Mouse (Mus musculus) lung, adult 2 months (tissue): ENCODE data around the gene Snx7. TPM values are rescaled to one million over a fixed set of nuclear protein-coding genes. Genes with fewer than 3 reads are reported as not detected.

ENCODE experiments used
- DNase-seq: peaks from one replicate; pipeline ENCODE4 v3.0.0; 2022
- H3K4me1 ChIP-seq: fragments of 200-500 bp; 2 replicates; pipeline ENCODE4 v1.6.1; 2011; ENCODE audit warnings: low read length; ENCODE audit not compliant: control insufficient read depth, insufficient read depth
- H3K4me3 ChIP-seq: fragments of 200-500 bp; replicated peaks from 2 replicates; pipeline ENCODE3; 2011; ENCODE audit warnings: low read depth, mild to moderate bottlenecking, control low read depth, low read length; ENCODE audit errors: extremely low read depth
- CTCF ChIP-seq: fragments of 200-500 bp; IDR thresholded peaks from 2 replicates; pipeline ENCODE4 v1.5.1; 2011; ENCODE audit warnings: mild to moderate bottlenecking, low read length, control low read depth; ENCODE audit not compliant: insufficient read depth
- POLR2A ChIP-seq: fragments of 200-500 bp; IDR thresholded peaks from 2 replicates; pipeline ENCODE4 v1.6.1; 2011; ENCODE audit warnings: low read depth, mild to moderate bottlenecking, control low read depth, low read length, borderline replicate concordance; ENCODE audit errors: extremely low read depth
- WGBS: fragments of 180-500 bp; shearing (Covaris S2); methylation state at CpG from one replicate; pipeline ENCODE4 v1.1.7; 2018; 5-methylcytosine and 5-hydroxymethylcytosine counted together
- polyA plus RNA-seq: library from polyadenylated mRNA; depleted of rRNA; stranded (reverse); fragments of >200 nt; gene quantifications from 2 replicates; pipeline ENCODE4 v1.2.3, GENCODE M21; 2012; rRNA removed

Snx7 gene
- polyA plus RNA-seq: 22.3 and 22.5 TPM in 2 replicates

- peak; percentile 84 for DNase-seq
- peak; percentile 75; the same call in 1 of the 2 replicates for TF ChIP-seq POLR2A
- TF ChIP-seq CTCF: no peak
- H3K4me1 ChIP-seq: peaks cover 7% of the 10 kb centered on the region
- 1% methylated on average over 53 of the region's 53 CpGs for WGBS
- H3K4me3 ChIP-seq: peak within 1 kb of the TSS; percentile 100
Measured at GRCm38 (mm10) chr3:117868637-117869323, at the start of gene Snx7. Gene Snx7, minus strand, starts transcription at chr3:117868936.

- no peak for DNase-seq
- 41% methylated on average over 3 of the region's 3 CpGs for WGBS
- Histone ChIP-seq H3K4me3 (no peak overlapping the region), H3K4me1 (no peaks in the 10 kb centered on the region)
- TF ChIP-seq POLR2A (no peak), CTCF (no peak)
Measured at GRCm38 (mm10) chr3:117915420-117915819, 46.7 kb upstream of the Snx7 start.

DNA sequence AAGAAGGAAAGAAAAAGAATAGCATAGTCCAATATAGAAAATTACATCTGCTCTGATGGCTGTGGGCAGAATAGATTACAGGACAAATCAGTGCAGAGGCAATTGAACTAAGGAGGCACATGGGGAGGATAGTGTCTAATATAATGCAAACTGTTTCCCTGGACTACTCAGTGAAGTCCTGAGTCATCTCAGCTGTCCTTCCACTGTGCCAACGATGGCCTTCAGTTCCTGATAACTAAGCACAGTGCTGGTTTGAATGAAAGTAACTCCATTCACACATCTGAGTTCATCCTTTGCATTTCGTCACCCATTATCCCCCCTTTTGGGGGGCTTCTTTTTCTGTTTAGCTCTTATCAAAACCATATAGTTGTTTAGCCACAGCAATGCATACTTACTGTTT, 25.0 kb upstream of the Snx7 start:
- Histone ChIP-seq H3K4me1 (no peaks in the 10 kb centered on the region), H3K4me3 (no peak overlapping the region)
- 68% methylated on average over 2 of the region's 2 CpGs for WGBS
- DNase-seq: no peak
- TF ChIP-seq POLR2A (no peak), CTCF (no peak)

GRCm38 (mm10) chr3:117875450-117875849, 6.7 kb upstream of the Snx7 start:
- DNase-seq: no peak
- no peak overlapping the region for H3K4me3 ChIP-seq
- H3K4me1 ChIP-seq: no peaks in the 10 kb centered on the region
- TF ChIP-seq POLR2A (no peak), CTCF (no peak)
- 65% methylated on average over 3 of the region's 3 CpGs for WGBS

- WGBS: 69% methylated on average over 5 of the region's 5 CpGs
- DNase-seq: no peak
- no peak overlapping the region for H3K4me3 ChIP-seq
- peaks cover 4% of the 10 kb centered on the region; the same call in 1 of the 2 replicates for H3K4me1 ChIP-seq
- no peak for TF ChIP-seq CTCF
- TF ChIP-seq POLR2A: no peak
Measured at GRCm38 (mm10) chr3:117873209-117873863, 4.6 kb upstream of the Snx7 start.

DNA sequence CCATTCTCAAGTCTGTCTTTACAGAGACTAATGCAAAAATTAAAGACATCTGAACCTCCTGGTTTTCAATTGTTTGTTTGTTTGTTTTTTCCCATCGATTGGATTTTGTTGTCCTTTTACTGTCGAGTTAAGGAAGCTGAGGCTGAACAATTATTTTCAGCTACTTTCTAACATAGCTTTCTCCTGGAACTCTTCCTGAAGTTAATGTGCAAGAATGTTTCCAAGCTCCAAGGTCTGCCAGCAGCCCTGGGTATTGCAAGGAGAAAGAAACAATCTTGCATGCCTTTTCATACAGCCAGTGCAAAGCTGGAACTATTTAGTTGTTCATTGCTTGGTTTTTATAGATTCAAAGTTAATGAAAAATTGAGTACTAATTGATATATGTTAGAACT, 584 bp upstream of the Snx7 start:
- Histone ChIP-seq H3K4me1 (peaks cover 7% of the 10 kb centered on the region), H3K4me3 (peak overlapping the region; percentile 100)
- no peak for DNase-seq
- no peak for TF ChIP-seq CTCF
- TF ChIP-seq POLR2A: no peak
- WGBS: 3% methylated on average over 2 of the region's 2 CpGs

- Histone ChIP-seq H3K4me3 (peak overlapping the region; percentile 100), H3K4me1 (peaks cover 7% of the 10 kb centered on the region)
- TF ChIP-seq CTCF (no peak), POLR2A (no peak)
- DNase-seq: peak; percentile 14
- WGBS: 19% methylated on average over 2 of the region's 2 CpGs
Measured at GRCm38 (mm10) chr3:117868091-117868490, 645 bp downstream of the Snx7 start.

DNA sequence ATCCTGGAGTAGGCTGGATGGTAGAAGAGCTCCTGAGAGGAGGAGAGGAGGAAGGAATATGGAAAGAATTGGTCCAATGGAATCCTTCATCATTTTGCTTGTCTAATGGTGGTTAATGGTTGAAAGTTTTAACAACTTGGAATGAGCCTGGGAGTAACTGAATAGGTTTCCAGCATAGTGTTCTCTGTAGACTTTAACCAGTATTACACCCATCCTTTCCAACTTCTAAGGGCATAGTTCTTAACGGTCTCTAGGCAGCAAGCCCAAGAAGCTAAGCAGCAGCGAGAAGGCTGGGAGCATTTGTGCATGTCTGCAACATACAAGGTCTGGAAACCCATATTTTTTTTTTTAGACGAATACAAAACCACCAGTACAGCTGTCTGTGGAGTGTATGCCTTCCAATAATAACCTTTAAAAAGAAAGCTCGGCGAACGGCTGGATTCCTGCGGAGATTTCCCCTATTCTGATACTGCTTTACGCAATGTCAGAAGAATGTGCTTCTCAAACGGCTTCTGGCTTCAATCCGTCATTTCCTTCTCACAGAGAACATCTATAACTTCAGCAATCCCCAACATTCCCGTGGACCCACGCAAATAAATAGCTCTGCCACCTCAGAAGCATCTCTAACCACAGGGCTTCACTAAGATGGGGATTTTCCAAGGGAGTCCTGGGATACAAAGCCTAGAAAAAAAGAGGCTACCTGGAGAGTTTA, 1.9 kb downstream of the Snx7 start:
- no peak overlapping the region for H3K4me3 ChIP-seq
- H3K4me1 ChIP-seq: peaks cover 9% of the 10 kb centered on the region
- WGBS: 56% methylated on average over 12 of the region's 12 CpGs
- peak; percentile 9 for DNase-seq
- no peak for TF ChIP-seq POLR2A
- TF ChIP-seq CTCF: no peak

GRCm38 (mm10) chr3:117865621-117866020, 3.1 kb downstream of the Snx7 start:
- TF ChIP-seq POLR2A (no peak), CTCF (no peak)
- no peak for DNase-seq
- Histone ChIP-seq H3K4me3 (no peak overlapping the region), H3K4me1 (peaks cover 9% of the 10 kb centered on the region)

- no peak overlapping the region for H3K4me3 ChIP-seq
- no peak for DNase-seq
- TF ChIP-seq CTCF (no peak), POLR2A (no peak)
- peaks cover 5% of the 10 kb centered on the region for H3K4me1 ChIP-seq
- WGBS: 52% methylated on average over 2 of the region's 2 CpGs
Measured at GRCm38 (mm10) chr3:117862951-117863350, 5.8 kb downstream of the Snx7 start.
